Mouse (Mus musculus) 3T3-L1 (cell line): ENCODE measurements around the gene Klhl35.
A peak's percentile ranks its signal among the peaks of the same experiment; 100 is the strongest.
"Not testable (repeated sequence)": the region's sequence is repeated elsewhere in the genome, so short reads cannot be mapped to it uniquely, and the experiment has no call there.

ENCODE experiments used
- DNase-seq: peaks from one replicate; pipeline ENCODE4 v3.0.0-alpha.2; 2015; ENCODE audit warnings: low read depth, low spot score

Klhl35 gene

DNA sequence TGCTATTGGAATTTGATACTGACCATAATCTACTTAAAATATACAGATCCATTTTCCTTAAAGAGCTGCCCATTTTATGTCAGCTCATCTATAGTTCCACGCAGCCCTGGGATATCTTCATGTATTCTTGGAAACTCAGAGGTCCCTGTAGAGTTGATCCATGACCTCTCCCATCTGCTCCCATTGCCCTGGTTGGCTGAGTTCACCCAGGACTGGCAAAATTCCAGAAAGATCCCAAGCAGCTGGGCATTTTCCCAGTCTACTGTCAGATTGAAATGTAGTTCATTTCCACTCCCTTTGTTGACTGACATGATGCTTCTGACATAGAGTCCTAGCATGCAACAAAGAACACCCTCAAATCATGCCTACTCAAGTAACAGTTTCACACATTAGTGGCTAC lies 33.3 kb downstream of the Klhl35 start:
- no peak for DNase-seq

DNA sequence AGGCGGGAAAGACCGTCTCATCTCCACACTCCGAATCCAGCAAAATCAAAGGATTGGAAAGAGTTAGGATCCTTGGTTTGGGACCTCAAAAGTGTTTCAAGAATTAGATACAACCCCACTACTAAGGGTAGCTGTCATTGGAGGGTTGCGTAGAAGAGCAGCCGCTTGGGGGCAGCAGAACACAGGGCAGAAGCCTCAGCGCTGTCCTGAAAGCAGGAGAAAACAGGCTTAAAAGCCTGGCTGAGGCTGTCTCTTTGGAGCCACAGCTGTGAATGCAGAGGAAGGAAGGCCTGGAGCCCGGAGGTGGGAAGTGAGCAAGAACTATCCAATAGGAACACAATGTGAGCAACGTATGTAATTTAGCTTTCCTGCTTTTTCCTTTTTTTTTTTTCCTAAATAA lies 34.4 kb downstream of the Klhl35 start:
- DNase-seq: peak; percentile 82

DNA sequence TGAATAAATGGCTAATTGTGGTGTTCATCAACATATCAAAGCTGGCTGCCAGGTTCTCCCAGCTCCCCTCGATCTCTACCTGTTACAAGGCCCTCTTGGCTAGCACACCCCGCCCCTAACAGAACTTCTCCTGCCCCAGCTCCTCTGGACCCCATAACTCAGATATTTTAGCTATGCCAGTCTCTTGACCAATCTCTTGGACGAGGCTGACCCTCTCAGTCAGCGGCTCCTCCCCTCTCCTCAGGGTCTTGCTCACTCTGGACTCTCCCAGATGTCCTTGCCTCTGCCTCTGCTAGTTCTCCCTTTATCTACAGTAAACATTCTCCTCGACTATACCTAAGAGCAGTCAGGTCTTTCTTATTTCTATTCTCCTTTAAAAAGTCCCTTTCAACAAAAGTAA lies 34.9 kb downstream of the Klhl35 start:
- no peak for DNase-seq

DNA sequence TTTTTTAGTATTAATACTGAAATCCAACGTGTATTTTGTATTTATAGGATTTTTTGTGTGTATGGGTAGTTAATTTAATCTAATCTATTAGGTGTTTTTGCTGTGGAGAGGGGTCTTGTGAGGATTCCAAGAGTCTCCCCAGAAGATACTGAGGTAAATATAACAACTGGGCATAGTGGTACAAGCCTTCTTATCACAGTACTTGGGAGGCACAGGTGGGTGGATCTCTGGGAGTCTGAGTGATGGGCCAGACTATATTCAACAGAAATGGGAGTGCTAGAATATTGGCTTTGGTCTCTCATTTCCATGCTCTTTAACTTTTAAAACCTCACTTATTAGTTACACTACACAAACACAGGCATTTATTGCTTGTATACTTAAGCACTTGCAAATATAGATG lies 35.3 kb downstream of the Klhl35 start:
- no peak for DNase-seq

DNA sequence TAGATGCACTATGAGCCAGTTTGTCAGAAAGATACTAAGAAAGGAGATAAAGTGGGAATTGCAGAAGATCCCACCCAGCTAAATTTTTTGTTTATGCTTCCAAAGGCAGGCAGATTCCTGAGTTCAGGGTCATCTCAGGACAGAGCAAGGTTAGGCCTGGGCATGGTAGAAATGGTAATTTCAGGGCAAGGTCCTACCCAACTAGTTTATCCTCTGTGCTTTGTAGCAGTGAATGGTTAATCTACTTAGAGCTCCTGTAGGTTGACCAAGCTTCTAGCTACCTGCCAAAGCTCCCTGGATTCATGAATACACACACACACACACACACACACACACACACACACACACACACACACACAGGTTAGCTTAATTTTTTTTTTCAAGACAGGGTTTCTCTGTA lies 38.8 kb downstream of the Klhl35 start:
- DNase-seq: no peak

DNA sequence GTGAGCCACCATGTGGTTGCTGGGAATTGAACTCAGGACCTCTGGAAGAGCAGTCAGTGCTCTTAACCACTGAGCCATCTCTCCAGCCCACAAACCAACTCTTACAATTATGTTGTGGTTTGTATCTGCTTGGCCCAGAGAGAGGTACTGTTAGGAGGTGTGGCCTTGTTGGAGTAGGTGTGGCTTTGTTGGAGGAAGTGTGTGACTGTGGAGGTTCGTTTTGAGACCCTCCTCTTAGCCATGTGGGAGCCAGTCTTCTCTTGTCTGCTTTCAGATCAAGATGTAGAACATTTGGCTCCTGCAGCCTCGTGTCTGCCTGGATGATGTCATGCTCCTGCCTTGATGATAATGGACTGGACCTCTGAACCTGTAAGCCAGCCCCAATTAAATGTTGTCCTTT lies 42.4 kb downstream of the Klhl35 start:
- DNase-seq: not testable (repeated sequence)

DNA sequence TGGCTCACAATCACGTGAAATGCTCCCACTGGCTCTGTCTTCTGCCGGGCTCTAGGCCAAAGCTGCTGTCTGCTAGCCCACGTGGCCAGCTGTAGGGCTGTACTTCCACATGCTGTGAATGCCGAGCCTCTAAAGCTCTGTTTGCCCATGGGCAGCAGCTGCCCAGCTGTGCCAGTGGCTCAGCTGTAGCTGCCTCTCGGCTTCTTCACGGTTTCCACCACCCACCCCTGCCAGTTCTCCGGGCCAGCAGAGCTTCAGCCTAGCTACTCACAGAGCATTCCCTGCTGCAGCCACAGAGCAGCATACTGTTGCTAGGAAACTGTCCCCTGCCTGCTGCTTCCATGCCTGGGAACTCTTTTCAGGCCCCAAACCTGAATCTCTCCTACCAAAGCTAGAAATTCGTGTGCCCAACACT lies 44.3 kb downstream of the Klhl35 start:
- DNase-seq: no peak

DNA sequence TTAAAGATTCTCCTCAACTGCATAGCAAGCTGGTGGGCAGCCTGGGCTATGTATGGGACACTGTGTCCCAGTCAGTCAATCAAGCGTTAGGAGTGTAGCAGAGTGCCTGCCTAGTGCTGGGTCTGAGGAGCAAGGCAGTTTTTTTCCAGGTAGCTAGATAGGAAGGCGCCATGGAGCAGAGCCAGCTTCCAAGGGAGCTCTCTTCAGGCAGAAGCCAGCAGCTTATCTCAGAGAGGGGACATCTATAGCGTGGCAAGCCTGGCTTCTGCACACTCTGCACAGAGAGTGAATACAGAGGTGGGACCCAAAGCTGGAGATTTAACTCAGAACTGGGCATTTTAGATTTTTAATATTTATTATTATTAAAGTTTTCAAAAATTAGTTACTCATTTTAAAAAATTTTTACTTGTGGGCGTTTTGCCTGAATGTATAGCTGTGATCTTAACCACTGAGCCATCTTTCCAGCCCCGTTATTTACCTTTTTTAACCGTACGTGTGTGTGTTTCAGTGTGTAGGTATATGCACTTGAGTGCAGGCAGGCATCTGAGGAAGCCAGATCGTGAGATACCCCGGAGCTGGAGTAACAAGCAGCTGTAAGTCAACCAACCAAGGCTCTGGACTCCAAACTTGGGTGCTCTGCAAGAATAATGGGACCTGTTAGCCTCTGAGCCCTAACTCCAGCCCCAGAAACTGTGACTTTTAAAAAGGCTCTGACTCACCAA lies 50.4 kb downstream of the Klhl35 start:
- DNase-seq: no peak

DNA sequence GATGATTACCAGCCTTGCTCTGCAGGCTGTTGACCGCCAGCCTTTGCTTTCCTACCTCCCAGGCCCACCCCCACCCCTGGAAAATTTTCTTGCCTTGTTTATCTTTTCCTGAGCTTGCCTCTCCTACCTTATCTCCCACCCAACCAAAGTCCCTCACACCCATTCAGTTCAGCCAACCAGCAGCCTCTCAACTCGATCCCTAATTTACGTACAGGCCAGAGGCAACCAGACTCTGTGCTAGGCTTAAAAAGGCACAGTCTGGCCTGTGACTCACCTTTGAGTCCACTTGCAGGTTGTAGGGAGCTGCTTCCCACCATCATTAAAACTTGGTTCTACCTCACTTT lies 51.0 kb downstream of the Klhl35 start:
- DNase-seq: no peak

DNA sequence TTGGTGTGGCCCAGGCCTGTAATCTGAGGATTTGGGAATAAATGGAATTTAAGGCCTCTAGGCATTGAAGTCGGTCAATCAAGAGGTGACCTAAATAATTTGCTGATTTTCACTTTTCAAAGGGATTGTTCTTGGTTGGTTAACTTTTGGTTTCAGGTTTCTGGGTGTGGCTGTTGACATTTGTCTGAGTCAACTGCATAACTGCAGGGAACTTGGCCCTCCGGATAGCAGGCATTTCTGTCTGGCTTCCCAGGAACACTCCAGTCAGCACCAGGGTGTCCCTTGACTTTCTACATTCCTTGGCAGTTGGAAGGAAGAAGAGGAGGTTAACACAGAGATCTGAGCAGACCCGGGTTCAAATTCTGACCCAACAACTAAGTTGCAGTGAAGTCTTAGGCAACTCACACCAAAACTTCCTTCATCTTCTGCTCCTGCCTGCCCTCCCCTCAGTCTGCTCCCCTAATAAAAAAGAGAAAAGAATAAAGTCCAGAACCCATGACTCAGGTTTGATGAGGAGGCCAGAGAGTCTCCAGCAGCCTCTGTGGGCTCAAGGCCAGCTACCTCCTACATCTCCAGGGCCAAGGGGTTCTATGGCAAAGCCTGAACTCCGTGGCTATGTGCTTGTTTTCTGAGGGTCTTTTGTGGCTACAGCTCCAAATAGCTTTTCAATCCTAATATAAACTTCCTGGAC lies 53.3 kb downstream of the Klhl35 start:
- DNase-seq: peak; percentile 90

DNA sequence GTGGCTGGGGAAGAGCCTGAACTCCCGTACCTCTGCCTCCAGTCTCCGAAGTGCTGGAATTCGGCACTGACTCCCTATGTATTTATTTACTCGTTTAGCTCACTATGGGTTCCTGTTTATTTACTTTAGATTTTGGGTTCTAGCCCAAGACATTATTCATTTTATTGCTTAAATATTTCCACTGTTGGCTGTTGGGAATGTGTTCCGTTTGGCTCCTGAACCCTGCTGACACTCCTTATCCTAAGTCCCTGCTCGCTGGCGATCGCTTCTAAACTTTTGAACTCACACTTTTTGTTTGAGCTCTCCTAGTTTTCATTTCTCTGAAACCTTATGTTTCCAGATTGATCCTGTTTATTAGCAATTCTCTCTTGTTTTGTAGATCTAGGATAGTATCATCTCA lies 57.3 kb downstream of the Klhl35 start:
- DNase-seq: no peak
